Mouse (Mus musculus): ENCODE measurements around the gene Acsm4. TPM values are rescaled to one million over a fixed set of nuclear protein-coding genes. Genes with fewer than 3 reads are reported as not detected.
"Not testable (repeated sequence)": the region's sequence is repeated elsewhere in the genome, so short reads cannot be mapped to it uniquely, and the experiment has no call there.

The Acsm4 gene
- not detected in 2 replicates for polyA plus RNA-seq (2012; ENCODE audit: insufficient read depth, insufficient read length, missing spikeins)

DNA sequence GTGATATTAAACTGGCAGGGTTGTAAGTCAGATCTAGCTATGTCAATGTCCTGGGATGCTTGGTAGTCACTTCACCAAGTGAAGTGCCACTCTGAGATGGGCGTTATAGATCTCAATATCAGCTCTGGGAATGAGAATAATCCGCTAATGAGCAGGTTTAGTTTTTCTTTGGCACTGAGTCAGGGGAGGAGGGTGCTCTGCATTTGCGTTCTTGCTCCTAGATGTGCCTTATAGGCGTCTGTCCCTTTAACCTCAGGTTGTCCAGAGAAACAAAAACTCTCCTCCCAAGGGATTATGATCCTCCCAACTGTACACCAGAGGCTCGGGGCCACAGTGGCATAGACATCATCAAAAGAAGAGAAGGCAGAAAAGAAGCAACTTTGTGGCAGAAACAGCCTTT is at the start of gene Acsm4:
Gene Acsm4 (plus strand): TSS at position 301 of the 400 bp plus-strand sequence.
- Histone ChIP-seq H3K4me3 (ENCODE audit: insufficient read depth, low read depth, low read length) (no peak within 1 kb of the TSS), H3K27ac (replicated peaks; ENCODE audit: low read depth, low read length) (no peak within 1 kb of the TSS), H3K4me1 (ENCODE audit: control insufficient read depth, insufficient read depth, insufficient read length, low read length) (no peaks in the 10 kb centered on the region)

DNA sequence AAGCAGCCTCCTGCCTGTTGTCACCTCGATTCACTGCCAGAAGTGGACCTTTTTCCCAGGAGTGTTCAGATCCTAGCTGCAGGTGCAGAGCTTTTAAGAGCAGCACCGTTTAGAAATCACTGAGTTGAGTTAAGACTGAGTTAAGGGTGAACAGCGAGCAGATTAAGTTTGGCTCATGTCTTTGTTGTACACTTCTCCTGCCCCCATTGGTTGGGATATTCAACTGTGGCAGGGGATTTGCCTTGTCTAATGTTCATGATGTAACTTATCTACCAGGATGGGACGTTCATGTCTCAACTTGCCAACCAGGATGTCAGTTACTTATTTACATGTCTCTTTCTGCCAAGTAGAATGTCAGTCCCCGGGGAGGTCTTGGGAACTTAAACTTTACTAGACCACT is 47.5 kb upstream of the Acsm4 start:
- Histone ChIP-seq H3K4me1 (ENCODE audit: control insufficient read depth, insufficient read depth, insufficient read length, low read length) (no peaks in the 10 kb centered on the region), H3K27ac (replicated peaks; ENCODE audit: low read depth, low read length) (no peak overlapping the region)

DNA sequence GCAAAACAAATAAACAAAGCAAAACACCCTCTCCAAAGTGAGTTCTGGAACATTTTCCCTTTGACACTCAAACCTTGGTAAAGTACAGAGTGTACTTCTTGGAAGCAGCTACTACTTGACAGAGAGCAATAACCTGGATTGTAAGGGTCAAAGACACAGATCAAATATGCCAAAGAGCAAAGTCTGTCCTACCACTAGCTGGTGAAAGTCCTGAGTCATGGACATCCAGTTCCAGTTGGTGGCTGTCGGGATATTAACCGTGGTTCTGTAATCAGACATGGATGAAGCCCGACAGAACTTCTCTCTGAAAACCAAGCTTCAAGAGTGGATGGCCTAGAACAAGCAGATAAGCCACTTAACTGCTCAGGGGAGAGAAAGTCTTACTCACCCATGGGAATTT is 21.9 kb upstream of the Acsm4 start:
- Histone ChIP-seq H3K4me3 (ENCODE audit: insufficient read depth, low read depth, low read length) (no peak overlapping the region), H3K27ac (replicated peaks; ENCODE audit: low read depth, low read length) (no peak overlapping the region), H3K4me1 (ENCODE audit: control insufficient read depth, insufficient read depth, insufficient read length, low read length) (no peaks in the 10 kb centered on the region)

More for the DNA sequence above, 47.5 kb upstream of the Acsm4 start:
- H3K4me3 ChIP-seq (ENCODE audit: insufficient read depth, low read depth, low read length) = no peak overlapping the region

DNA sequence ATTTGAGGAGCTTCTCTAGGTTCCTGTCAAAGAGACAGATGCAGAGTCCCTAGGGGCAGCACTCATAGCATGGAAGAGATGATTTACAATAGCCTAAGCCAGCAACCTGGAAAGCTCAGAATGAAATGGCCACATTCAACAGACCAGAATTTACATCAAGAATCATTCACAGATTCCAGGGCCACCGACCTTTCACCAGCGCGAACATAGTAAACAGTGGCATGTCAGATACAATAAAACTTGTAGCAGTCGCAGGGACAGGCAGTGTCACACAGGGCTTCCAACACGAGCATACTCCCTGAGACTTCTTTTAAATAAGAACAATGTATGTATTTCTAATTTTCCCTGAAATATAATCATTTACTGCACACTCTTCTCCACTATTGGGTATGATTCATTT is 19.4 kb upstream of the Acsm4 start:
- Histone ChIP-seq H3K4me1 (ENCODE audit: control insufficient read depth, insufficient read depth, insufficient read length, low read length) (no peaks in the 10 kb centered on the region), H3K27ac (replicated peaks; ENCODE audit: low read depth, low read length) (no peak overlapping the region), H3K4me3 (ENCODE audit: insufficient read depth, low read depth, low read length) (no peak overlapping the region)

DNA sequence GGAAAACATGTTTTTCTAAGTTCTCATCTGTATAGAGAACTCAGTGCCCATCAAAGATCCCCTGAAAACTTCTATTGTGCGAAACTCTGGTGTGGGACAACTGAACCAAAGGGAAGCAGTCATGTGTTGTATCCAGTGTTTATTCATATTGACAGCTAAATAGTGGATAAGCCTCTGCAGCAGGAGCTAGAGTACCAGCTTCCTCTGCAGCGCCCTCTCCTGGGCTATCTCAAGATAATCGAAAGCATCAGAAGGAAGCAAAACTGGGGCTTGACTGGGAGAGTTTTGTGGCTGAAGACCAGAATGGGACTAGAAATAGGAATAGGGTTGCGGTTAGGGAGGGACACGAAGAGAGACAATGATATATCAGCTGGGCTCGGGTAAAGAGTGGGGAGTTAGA is 18.9 kb upstream of the Acsm4 start:
- H3K4me1 ChIP-seq (ENCODE audit: control insufficient read depth, insufficient read depth, insufficient read length, low read length) = no peaks in the 10 kb centered on the region
- H3K27ac ChIP-seq (replicated peaks; ENCODE audit: low read depth, low read length) = no peak overlapping the region
- no peak overlapping the region for H3K4me3 ChIP-seq (ENCODE audit: insufficient read depth, low read depth, low read length)

DNA sequence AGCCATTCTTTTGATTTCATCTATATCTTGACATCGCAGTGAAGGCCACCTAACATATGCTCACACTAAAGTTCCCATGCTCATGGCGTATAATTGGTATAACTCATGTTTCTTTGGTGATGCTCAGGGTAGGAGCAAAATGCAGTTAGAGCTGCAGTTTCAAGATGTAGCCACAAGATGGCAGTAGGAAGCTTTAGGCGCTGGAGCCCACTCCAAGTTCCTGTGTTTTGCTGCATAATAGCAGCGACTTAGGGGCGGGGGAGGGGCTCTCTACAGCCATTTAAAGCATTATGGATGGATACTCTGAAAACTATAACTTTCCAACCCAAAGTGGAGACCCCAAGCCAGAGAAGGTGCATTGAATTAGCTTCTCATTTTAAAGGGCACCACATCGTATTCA is 16.4 kb upstream of the Acsm4 start:
- H3K4me1 ChIP-seq (ENCODE audit: control insufficient read depth, insufficient read depth, insufficient read length, low read length) = no peaks in the 10 kb centered on the region
- H3K4me3 ChIP-seq (ENCODE audit: insufficient read depth, low read depth, low read length) = no peak overlapping the region
- no peak overlapping the region for H3K27ac ChIP-seq (replicated peaks; ENCODE audit: low read depth, low read length)

DNA sequence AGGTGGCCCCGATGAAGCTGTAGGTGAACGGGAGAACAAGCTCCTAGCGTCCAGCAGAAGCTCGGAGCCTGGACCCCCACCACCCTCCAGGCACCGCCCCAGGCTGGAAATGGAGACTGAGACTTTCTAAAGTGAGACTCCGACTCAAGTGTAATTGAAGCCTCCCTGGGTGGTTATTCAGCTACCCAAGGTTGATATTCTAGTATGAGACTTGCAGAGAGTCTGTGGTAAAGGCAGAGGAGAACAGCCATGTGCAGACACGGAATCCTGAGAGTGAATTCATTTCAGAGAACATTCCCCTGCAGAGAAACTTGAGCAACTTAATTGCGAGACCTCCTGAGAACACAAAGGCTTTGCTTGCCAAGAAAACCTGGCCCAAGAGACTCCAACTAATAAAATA is 9.7 kb upstream of the Acsm4 start:
- H3K4me1 ChIP-seq (ENCODE audit: control insufficient read depth, insufficient read depth, insufficient read length, low read length) = no peaks in the 10 kb centered on the region
- H3K27ac ChIP-seq (replicated peaks; ENCODE audit: low read depth, low read length) = no peak overlapping the region
- H3K4me3 ChIP-seq (ENCODE audit: insufficient read depth, low read depth, low read length) = no peak overlapping the region

DNA sequence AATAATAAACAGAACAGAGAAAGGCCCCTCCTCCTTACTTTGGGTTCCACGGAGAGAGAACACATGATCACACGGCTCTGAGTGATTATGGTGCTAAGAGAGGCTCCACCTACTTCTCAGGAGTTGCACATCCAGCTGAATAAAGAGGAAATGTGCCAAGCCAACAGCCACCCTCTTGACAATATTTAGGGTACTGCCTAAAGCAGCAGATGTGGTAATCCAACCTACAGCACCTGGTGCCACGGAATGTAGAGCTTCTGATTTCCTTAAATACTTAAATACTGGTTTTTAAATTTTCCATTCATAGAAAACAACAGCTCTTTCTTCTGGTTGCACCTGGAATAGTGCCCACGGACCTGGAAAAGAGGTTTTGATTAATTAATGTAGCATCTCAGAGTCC is 7.1 kb upstream of the Acsm4 start:
- H3K4me1 ChIP-seq (ENCODE audit: control insufficient read depth, insufficient read depth, insufficient read length, low read length) = no peaks in the 10 kb centered on the region

DNA sequence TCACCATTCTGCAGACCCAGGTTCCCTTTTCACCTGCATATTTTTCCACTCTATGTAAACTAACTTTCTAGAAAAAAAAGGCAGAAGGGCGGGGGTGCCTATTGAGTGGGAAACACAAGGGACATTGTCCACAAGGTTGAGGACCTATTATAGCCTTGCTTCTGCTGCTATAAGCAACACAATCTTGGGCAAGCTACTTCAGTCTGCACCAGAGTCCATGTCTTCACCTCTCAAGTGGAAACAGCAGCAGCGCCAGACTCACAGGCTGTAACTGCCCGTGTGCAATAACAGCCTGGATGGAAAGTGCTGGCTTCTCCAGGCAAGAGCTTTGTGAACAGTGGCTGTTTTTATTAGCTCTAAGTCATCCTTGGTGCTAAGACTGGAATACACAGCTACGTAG is 2.5 kb downstream of the Acsm4 start:
- Histone ChIP-seq H3K4me3 (ENCODE audit: insufficient read depth, low read depth, low read length) (no peak overlapping the region), H3K27ac (replicated peaks; ENCODE audit: low read depth, low read length) (no peak overlapping the region), H3K4me1 (ENCODE audit: control insufficient read depth, insufficient read depth, insufficient read length, low read length) (no peaks in the 10 kb centered on the region)

More for the DNA sequence above, 7.1 kb upstream of the Acsm4 start:
- no peak overlapping the region for H3K4me3 ChIP-seq (ENCODE audit: insufficient read depth, low read depth, low read length)
- no peak overlapping the region for H3K27ac ChIP-seq (replicated peaks; ENCODE audit: low read depth, low read length)

DNA sequence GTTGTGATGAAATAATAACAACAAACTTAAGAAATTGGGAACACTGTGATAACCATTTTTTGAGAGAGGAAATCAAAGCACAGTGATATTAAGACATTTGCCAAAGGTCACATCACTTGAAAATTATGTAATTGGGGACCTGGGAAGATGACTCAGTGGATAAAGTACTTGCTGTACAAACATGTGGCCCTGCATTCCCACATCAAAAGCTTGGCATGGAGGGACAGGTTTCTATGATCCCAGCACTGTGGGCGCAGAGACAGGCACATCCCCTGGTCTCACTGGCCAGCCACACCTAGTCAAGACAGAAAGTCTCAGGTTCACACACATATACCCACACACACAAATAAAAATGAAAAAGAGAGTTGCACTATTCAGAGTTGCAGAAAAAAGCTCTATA is 5.1 kb downstream of the Acsm4 start:
- no peak overlapping the region for H3K27ac ChIP-seq (replicated peaks; ENCODE audit: low read depth, low read length)
- no peaks in the 10 kb centered on the region for H3K4me1 ChIP-seq (ENCODE audit: control insufficient read depth, insufficient read depth, insufficient read length, low read length)
- no peak overlapping the region for H3K4me3 ChIP-seq (ENCODE audit: insufficient read depth, low read depth, low read length)

DNA sequence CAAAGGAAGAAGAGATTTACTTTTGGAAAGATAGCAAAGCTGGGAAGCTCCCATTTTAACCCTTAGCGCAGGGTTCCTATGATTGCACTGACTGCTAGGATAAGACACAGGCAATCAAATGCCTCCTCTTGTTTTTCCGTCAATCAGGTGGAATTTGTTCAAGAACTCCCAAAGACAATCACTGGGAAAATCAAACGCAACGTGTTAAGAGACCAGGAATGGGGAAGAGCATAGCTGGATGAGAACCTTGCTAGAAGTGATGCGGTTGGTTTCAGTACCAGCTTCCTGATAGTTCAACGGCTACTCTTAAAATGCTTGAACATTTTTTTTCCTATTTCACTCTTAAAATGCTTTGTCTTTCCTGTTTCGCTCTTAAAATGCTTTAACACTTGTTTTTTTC is 24.3 kb downstream of the Acsm4 start:
- no peak overlapping the region for H3K4me3 ChIP-seq (ENCODE audit: insufficient read depth, low read depth, low read length)
- H3K27ac ChIP-seq (replicated peaks; ENCODE audit: low read depth, low read length) = no peak overlapping the region
- no peaks in the 10 kb centered on the region for H3K4me1 ChIP-seq (ENCODE audit: control insufficient read depth, insufficient read depth, insufficient read length, low read length)

DNA sequence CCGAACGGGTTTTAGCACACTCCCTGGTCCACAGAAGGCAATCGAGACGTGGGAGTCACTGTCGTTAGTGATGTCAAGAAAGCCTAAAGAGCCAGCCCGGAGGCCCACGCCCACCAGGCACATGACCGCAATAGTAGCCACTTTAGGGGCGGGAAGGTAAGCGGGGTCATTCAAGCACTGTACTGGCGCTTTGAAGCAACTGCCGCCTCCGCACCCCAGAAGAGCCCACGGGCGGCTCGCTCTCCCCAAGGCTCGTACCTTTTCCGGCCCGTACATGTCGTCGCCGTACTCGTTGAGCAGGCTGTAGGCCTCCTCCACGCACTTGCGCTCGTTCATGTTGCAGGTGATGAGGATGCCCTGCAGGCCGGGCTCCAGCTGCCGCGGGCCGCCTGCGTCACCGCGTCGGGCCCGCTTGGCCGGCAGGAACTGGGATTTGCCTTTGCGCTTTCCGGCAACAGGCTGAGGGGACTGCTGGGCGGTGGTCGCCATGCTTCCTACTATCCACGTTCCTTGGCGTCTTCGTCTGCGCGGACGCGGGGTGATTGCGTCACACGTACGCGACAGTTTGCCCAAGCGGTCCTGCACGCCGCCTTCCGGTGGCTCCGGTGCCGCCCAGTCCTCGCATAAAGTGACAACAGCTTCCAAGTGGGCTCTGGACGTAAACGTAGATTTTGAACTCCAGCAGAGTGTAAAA is 30.6 kb downstream of the Acsm4 start, which contains the start of gene Thumpd1:
Gene Thumpd1 (minus strand): TSS at position 546 of the 694 bp plus-strand sequence.
- Histone ChIP-seq H3K4me1 (ENCODE audit: control insufficient read depth, insufficient read depth, insufficient read length, low read length) (peaks cover 2% of the 10 kb centered on the region), H3K27ac (replicated peaks; ENCODE audit: low read depth, low read length) (peak within 1 kb of the TSS; percentile 44), H3K4me3 (ENCODE audit: insufficient read depth, low read depth, low read length) (peak within 1 kb of the TSS; percentile 92)

DNA sequence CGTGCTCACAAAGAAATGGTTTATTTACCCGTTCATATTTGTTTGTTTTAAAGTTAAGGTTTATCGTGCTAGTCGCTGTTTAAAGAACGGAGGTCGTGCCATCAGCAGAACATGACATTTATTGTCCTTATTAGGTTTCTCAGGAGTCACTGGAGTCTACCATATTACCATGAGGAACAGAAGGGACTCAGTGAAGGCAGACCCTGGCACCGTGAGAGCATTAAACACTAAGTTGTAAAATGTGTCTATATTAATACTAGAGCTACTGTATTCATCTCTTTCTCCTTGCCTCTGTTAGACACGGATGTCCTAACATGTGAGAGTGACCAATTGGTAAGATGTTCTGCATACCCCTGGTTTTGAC is 31.1 kb downstream of the Acsm4 start:
- Histone ChIP-seq H3K4me3 (ENCODE audit: insufficient read depth, low read depth, low read length) (peak overlapping the region; percentile 92), H3K27ac (replicated peaks; ENCODE audit: low read depth, low read length) (peak overlapping the region; percentile 44), H3K4me1 (ENCODE audit: control insufficient read depth, insufficient read depth, insufficient read length, low read length) (peaks cover 2% of the 10 kb centered on the region)

DNA sequence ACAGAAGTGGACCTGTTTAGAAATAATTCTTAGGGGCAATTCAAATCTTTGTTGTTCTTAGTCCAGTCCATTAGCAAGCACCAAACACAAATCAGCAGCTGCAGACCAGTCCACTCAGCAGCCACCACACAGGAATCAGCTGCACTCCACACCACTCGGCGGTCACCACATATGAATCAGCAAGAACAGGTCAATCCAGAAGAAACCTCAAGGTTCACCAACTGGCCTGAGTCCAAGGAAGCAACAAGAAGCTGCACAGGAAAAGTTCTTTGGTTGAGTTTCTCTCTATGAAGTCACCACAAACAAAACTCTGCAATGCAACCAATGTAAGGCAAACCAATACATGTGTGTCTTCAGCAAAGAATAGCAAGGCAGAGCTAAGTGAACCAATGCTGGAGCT is 37.8 kb downstream of the Acsm4 start:
- Histone ChIP-seq H3K27ac (replicated peaks; ENCODE audit: low read depth, low read length) (no peak overlapping the region), H3K4me3 (ENCODE audit: insufficient read depth, low read depth, low read length) (no peak overlapping the region), H3K4me1 (ENCODE audit: control insufficient read depth, insufficient read depth, insufficient read length, low read length) (no peaks in the 10 kb centered on the region)

DNA sequence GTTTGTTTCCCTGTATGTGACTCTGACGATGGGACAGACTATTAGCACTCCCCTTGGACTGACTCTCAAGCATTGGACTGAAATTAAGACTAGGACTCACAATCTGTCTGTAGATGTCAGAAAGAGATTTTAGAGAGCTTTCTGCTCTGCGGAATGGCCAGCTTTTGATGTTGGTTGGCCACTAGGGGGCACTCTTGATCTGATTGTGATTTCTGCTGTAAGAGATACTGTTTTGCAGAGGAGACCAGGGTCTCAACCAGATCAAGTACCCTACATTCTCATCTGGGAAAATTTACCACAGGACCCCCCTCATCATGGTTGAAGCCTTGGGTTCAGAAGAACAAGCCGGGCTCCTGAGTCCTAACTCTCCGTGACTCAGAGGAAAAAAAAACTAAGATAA is 41.4 kb downstream of the Acsm4 start:
- H3K4me1 ChIP-seq (ENCODE audit: control insufficient read depth, insufficient read depth, insufficient read length, low read length); H3K4me3 ChIP-seq (ENCODE audit: insufficient read depth, low read depth, low read length); H3K27ac ChIP-seq (replicated peaks; ENCODE audit: low read depth, low read length): not testable (repeated sequence)

DNA sequence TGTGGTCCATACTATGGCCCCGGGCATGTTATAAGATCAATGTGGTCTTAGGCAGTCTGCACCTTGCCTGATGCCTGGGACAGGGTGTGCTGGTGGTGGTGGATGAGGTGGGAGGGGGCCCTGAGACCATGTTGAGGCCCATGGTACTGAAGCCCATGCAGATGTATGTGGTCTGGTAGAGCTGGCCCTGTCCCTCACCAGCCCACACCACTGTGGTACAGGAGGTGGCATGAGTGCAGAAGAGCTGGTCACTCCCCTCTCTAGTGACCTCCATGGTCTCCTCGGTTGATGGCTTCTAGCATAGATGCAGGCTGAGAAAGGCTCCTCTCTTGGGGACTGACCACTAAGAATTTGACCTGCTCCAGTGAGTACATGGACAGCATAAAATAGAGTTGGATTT is 49.1 kb downstream of the Acsm4 start:
- Histone ChIP-seq H3K4me3 (ENCODE audit: insufficient read depth, low read depth, low read length) (no peak overlapping the region), H3K27ac (replicated peaks; ENCODE audit: low read depth, low read length) (no peak overlapping the region), H3K4me1 (ENCODE audit: control insufficient read depth, insufficient read depth, insufficient read length, low read length) (peaks cover 4% of the 10 kb centered on the region; the same call in 1 of the 2 replicates)
